Mouse (Mus musculus) frontal cortex, postnatal 14 days (tissue): Measurements from ENCODE around the gene Plp1.
A peak's percentile ranks its signal among the peaks of the same experiment; 100 is the strongest.

Experiments
- DNase-seq, 2 experiments: peaks; one replicate each; pipeline ENCODE4 v3.0.0; 2022; ENCODE audit warnings: low spot score in 2 of 2

The Plp1 gene

GRCm38 (mm10) chrX:136822371-136822770 is at the start of gene Plp1:
Plp1 (plus strand) TSS chrX:136822671.
- DNase-seq, result no peak

GRCm38 (mm10) chrX:136773035-136773434 is 49.4 kb upstream of the Plp1 start:
- DNase-seq, result no peak

- DNase-seq, result no peak
Observed at GRCm38 (mm10) chrX:136778046-136778445, 44.4 kb upstream of the Plp1 start.

- DNase-seq, result no peak
Observed at GRCm38 (mm10) chrX:136779262-136779661, 43.2 kb upstream of the Plp1 start.

- no peak for DNase-seq
Observed at GRCm38 (mm10) chrX:136780041-136780440, 42.4 kb upstream of the Plp1 start, which contains the start of gene Glra4. Glra4 (minus strand) TSS chrX:136780141.

DNA sequence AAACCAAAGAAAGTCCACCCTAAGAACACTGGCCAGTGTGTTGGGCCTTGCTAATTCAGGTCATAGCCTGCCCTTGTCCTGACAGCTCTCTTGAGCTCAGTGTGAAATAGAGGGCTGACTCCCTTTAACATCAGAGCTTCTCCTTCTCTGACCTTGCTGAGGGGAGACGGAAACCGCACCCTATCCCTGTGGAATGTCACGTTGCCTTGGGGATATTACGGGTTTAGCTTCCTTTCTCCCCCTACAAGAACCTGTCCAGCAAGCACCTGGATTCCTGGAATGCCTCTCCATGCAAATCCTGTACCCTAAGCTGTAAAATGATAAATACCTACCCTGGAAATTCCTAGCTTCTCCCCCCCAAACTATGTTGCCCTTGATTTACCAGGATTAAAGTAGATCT is 33.0 kb upstream of the Plp1 start:
- no peak for DNase-seq

DNA sequence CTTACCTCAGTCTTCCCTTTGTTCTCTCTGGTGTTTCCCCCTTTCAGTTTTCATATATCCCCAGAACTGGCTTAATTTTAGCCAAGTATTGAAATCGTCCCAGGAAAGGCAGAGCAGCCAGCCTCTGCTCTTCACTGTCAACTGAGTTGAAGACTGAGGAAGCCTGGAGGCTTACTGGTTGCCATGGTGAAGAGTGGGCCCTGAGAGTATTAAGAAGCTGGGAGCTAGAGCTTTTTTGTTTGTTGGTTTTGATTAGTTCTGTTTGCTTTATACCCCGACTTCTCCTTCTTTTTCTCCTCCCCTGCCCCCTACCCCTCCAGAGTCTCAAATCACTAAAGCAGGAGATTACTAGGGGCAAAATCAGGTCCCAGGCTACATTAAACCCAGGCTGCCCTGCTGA is 25.2 kb upstream of the Plp1 start:
- DNase-seq, result no peak

- no peak for DNase-seq
Observed at GRCm38 (mm10) chrX:136819752-136820151, 2.7 kb upstream of the Plp1 start.

GRCm38 (mm10) chrX:136820250-136820649 is 2.2 kb upstream of the Plp1 start:
- peak; percentile 61 to 73 for DNase-seq

- no peak for DNase-seq
Observed at GRCm38 (mm10) chrX:136825016-136825415, 2.5 kb downstream of the Plp1 start.

GRCm38 (mm10) chrX:136828610-136829009 is 6.1 kb downstream of the Plp1 start:
- no peak for DNase-seq

- DNase-seq, result no peak
Observed at GRCm38 (mm10) chrX:136850300-136850699, 27.8 kb downstream of the Plp1 start.

- peak; percentile 20 to 25 for DNase-seq
Observed at GRCm38 (mm10) chrX:136868061-136869040, 45.9 kb downstream of the Plp1 start, which contains the start of gene Rab9b. Rab9b (minus strand) TSS chrX:136868755.
